Mouse (Mus musculus) layer of hippocampus, postnatal 25 days (tissue): ENCODE measurements at regions not wholly inside any gene's neighbourhood (a gene's known extent, or its start where the extent isn't known, plus 50 kb on each side); places are given as distances from the start of the nearest gene placed in this dataset.
"Not testable (repeated sequence)": the region's sequence is repeated elsewhere in the genome, so short reads cannot be mapped to it uniquely, and the experiment has no call there.

ENCODE experiments used
- DNase-seq, 2 experiments: peaks; one replicate each; pipeline ENCODE4 v3.0.0; 2022; ENCODE audit warnings: mixed read lengths in 2 of 2, low spot score in 1 of 2; ENCODE audit errors: extremely low spot score in 1 of 2

DNA sequence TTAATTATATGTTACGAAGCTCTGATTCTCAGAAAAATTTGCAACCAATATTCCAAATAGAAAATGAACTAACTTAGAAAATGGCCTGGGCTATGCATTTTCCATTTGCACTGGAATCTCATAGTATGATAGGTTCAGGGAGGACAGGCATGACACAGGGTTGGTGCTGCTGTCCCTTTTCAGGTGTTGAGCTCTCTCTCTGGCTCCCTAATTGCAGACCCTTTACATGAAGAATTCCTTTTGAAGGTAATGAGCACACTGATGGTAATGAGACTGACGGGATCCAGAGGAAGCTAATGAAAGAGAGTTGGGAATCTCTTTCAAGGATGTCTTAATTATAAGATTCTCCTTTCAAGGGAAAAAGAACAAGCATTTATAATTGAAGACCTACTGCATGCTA is 87.6 kb downstream of the Serpinb8 start:
- DNase-seq, result no peak

DNA sequence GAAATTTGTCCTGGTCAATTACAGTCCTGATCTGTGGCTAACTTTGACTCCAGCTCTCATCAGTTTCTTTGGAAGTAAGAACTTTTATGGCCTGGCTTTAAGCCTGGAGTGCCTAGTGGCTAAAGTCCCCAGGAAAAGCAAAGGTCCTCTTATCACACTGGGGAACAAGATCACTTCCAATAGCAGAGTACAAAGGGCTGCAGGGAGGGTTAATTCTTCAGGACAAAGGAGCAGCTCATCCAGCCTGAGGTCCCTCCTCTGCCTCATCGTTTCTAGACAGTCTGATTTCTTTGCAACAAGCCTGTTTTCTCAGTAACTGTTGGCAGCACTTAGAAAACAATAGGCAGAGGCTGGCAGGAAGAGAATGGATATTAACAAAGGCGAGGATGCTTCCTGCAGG is 107.1 kb downstream of the Serpinb8 start:
- no peak for DNase-seq

DNA sequence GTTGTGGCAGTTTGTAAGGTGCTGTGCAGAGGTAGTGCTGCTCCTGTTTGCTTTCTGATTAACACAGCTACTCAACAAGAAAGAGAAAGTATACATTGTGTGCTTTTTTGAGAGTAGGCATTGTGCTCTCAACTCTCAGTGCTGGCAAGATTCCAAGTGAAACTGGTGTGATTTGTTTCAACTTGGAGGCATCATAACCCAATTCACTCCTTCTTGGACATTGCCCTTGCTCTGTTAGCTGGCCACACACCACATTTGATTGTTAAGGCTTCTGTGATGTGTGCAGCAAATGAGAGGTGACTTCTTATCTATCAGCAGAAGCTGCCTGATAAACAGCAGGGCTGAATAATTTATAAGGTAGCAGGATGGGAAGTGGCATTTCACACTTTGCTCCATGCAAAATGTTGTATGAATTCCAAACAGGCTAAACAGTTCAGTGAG is 116.3 kb downstream of the Serpinb8 start:
- DNase-seq, result no peak

DNA sequence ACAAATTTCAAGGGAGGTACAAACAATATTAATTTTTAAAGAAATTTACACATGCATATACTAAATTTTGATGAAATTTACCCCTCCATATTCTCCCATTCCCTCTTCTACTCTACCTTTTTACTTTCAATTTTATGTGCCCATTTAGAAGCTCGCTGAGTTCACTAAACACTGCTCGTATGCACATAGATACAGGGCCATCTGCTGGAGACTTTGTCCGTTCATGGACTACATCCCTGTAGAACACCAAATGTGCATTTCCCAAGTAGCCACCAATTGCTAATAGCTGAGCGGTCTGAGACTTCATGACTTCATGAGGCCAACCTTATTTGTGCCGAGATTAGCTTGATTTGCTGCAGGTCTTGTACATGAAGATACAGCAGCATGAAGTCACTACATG is 118.8 kb downstream of the Serpinb8 start:
- no peak for DNase-seq

DNA sequence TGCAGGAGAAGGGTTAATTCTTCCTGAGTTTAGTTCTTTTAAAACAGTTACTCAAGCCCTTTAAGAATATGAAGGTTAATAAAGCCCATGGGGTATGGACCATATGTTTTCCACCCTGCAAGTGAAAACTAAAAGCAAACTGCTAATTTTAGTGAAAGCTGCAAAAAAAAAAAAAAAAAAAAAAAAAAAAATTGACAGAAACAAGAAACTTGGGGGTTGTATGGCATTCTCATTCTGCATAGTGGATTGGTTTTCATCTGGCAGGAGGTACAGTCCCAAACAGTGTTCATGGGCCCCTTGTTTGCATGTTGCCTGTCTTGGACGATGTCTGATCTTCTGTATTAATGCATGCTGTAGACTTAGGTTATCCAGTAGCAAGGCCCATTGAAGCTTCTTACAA is 125.1 kb downstream of the Serpinb8 start:
- no peak for DNase-seq

DNA sequence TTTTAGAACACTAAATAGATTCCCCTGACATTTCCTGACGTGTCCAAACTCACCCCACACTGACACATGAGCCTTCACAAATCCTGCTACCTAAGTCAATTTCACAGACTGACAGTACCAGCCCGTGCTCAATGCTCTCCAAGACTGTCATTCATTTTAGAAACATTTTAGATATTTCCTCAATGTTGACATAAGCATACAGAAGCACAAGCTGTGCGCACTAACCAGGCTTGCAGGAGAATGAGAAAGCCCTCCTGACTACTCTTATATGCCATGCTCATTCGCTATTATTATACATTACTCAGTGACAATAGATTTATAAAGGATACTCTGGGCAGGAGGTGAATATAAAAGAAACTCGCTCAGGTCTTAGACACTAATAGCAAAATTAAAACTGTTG is 129.5 kb downstream of the Serpinb8 start:
- no peak for DNase-seq

DNA sequence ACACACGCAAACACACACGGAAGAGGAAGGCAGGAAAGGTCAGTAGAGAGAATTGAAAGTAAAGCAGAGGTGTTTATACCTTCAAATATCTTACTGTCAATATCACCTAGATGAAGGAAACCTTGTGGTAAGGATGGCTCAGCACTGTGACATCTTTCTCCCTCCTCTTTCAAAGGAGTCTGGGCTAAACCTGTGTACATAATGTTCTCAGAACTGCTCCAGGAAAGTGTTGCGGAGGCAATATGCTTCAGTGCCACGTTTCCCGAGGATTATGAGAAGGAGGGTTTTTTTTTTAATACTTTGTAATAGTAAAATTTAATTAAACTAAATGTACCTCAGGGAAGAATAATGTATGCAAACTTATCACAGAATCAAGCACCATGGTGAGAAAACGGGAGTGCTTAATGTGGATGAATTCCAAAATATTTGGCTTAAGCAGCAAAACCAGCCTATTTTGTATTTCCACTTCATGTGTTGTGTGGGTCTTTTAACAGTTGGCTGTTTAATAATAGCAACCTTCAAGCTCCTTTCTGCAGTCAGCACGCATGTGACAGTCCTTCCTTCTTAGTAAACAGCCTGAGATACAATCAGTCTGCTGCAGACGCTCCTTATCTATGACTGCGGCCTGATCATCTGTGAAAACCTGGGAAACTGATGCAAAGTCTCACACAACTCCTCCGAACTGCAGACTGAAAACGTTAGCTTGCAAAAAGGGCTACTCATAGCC is 138.5 kb downstream of the Serpinb8 start:
- DNase-seq, result no peak

DNA sequence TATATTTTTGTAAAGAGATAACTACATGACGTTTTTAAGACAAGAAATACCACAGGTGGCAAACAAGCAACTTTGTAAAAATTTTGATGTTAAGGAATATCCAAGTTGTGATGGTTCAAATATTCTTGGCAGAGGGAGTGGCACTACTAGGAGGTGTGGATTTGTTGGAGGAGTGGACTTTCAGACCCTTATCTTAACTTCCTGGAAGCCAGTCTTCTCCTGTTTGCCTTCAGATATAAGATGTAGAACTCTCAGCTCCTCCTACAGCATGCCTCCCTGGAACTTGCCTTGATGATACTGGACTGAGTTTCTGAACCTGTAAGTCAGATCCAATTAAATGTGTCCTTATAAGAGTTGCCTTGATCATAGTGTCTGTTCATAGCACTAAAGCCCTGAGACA is 175.5 kb downstream of the Serpinb8 start:
- DNase-seq, result no peak

DNA sequence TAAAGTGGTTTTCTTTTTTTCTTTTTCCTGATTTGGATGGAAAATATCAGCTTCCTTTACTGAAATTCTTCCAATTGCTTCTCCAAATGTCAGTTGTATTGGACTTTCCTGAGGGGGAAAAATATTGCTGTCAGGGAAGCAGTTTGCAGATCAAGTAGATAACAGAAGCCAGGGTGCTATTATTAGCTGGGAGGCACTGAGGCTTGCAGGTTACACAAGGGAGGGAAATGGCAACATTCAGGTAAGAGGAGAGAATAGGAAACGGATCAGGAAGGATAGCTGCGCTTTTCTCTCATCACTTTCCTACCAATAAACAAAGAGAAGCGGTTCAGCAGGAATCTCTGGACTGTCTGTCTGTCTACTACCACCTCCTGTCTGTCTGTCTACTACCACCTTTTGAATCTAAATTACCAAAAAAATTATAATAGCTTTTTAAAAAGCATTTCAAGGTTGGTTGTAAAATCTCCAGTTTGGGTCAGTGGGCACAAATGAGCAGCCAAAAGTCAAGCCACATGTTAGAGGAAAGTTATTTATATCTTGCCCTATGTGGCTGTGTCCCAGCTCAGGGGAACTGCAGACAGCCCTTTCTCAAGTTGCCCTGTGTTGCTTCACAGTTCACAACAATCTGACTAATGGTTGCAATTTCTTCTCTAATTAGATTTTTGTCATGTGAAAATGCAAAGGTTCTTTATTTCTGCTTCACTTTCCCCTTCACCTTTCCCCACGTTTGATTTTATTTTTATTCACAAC is 177.6 kb downstream of the Serpinb8 start:
- DNase-seq, result no peak

DNA sequence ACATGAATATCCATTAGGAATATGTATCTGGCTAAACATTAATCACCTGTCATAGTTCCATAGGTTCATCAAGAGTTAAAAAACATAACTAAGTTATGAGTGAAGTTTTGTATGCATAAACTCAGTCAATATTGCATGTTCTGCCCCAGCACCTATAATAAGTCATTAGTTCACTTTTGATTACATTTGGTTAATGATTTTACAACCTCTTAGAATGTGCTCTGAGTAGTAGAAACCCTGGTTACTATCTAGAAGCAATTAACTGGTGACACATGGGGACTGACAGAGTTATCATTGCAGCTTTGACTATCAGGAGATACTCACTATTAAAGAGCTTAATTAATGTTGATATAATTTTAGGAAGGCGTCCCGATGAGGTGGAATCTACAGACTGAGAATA is 183.2 kb downstream of the Serpinb8 start:
- DNase-seq, result no peak

DNA sequence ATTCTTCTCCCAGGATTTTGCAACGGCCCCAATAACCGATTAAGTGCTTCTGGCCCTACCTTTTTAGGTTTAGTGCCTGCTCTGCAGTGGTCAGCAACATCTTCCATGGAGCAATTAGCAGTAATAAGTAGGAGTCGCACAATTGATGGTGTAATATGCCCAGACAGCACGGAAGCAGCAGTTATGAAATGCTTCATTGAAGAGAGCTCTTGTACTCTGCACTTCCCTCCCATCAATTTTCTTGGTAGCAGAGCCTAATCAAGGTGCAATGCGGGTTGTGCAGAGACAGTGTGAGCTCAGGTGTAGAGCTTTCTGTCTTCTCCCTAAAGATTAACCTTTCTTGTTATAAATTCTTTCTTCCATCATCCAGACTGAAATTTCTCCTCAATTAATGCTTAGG is 193.3 kb downstream of the Serpinb8 start:
- no peak for DNase-seq

DNA sequence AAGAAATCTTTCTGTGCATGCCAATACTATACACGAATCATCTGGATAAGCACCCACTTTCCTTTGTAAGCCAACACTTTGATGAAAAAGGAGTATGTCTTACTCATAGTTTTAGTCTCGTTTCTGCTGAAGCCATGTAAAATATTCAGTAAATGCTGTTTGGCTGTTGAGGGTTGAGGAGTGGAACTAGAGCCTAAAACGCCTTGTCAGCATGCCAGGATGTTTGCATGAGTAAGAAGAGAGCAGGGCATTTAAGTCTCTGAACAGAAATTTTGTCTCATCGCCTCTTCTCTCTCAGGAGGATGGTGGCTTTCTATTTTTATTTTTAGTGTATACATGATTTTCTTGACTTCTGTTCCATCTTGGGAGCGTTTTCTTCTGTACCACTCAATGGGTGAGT is 216.0 kb downstream of the Serpinb8 start:
- DNase-seq, result no peak

DNA sequence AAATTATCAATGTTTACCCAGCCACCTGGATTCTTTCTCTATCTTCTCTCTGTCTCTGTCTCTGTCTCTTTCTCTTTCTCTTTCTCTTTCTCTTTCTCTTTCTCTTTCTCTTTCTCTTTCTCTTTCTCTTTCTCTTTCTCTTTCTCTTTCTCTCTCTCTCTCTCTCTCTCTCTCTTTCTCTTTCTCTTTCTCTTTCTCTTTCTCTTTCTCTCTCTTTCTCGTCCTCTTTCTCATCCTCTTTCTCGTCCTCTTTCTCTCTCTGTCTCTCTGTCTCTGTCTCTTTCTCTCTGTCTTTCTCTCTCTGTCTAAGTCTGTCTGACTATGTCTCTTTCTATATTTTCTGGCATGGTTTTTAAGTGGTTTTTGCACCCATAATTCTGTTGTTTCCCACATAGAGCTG is 217.6 kb downstream of the Serpinb8 start:
- DNase-seq, result not testable (repeated sequence)

DNA sequence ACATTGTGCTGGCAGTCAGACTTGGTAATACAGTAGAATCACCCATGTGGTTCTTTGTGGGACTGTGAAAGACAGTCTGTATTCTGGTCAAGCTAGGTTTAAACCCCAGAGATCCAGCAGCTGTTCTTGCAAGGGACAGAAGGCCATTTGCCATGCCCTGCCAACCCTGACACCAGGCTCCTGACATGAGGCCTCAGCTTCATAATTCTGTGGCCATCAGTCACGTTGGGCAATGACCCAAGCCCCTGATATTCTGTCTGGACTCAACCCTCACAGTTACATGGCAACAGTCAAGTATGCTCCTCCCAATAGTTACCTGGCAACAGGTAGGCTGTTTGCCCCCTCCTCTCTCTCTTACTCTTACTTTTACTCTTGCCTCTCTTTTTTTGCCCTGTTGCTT is 221.3 kb downstream of the Serpinb8 start:
- DNase-seq, result no peak

DNA sequence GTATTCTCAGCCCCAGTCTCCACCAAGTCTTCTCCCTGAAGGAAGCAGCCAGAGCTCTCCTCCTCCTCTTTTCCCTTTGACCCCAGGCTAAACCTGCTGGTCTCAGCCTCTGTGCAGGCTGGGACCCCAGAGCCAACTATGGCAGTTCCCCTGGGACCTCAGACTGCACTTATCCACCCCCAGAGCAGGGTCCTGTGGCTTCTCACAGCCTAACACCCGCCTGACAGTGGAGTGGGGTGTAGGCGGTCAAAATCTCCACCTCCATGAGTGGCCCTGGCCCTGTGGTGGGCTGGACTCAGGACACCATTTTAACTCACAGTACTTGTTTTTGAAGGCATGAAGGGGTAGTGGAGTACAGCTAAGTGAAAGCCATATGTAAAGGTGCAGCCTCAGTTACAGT is 222.1 kb downstream of the Serpinb8 start:
- no peak for DNase-seq

DNA sequence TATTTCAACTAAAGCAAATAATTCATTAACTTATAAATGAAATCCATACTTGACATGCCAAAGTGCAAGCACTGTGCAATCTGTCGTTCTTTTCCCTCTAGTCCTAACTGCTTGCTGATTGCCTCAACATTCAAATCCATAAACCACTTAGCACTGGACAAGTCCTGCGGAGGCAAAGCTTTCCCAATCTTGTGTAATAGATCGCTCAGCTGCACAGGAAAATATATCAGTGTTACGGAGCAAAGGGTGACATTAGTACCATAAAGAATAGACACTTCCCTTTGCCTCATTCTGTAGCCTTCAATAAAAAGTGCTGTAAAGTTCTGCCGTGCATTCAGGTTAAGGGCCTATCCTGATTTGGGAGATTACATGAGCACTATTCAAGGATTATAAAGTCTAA is 248.1 kb downstream of the Serpinb8 start:
- no peak for DNase-seq

DNA sequence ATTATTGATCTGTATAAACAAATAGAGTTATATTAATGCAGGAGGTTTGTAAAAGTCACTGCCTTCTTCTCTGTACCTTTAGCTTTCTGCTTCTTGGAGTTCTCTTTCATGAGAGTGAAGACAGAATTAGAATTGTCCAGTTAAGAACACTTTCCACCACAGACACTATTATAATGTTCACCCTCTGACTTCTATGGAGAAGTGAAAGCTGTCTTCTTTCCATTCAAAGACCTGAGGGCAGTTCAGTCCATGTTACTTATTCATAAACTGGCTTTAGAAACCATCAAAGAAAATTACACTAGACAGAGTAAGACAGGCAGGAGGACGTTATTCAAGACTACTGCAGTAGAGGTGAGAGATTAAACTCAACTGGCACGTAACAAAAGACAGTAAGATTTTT is 262.6 kb downstream of the Serpinb8 start:
- no peak for DNase-seq

DNA sequence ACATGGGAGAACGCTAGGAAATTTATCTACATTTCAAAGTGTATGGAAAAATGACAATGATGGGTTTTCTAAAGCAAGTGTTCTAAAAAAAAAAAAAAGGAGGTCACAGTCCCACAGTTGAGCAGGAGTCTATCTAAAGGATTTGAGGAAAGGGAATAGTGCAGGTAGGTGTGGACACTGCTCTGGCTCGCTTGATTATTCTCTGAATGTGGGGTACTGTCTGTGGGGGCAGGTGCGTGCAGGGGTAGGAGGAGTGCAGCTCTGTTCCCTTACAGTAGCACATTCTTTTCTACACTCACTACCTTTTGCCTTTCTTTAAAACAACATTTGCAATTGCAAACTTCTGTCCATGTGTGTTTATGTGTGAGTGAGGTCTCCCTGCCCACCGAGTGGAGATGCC is 263.2 kb downstream of the Serpinb8 start:
- no peak for DNase-seq

DNA sequence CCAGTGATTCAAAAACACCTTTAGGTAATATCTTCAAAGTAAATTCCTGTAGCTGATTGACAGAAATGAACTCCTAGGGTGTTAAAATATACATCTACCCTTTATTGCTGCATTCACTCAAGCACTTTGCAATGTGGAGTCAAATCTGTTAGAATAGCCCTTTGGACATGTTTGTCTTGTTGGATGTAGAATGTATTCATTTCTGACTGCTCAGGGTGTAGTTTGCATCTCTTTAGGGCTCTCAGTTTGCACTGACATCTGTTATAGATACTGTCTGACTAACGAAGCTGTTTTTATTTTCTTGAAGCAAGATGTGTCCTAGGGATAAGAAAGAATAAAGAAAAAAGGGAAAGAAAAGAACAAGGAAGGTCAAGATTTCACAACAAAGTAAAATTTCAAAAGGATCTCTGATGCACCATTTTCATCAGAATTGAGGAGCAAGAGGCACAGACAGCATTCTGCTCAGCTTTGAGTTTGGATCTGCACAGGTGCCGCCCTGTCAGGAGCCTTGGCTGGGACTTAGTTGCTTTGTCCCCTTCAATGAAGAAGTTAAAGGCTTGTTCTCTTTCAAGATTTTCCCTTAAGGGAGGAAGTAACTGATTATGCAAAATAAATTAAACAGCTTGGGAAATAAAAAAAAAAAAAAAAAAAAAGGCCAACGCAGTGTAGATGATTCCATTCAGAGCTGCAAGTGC is 308.1 kb downstream of the Serpinb8 start:
- DNase-seq, result no peak

DNA sequence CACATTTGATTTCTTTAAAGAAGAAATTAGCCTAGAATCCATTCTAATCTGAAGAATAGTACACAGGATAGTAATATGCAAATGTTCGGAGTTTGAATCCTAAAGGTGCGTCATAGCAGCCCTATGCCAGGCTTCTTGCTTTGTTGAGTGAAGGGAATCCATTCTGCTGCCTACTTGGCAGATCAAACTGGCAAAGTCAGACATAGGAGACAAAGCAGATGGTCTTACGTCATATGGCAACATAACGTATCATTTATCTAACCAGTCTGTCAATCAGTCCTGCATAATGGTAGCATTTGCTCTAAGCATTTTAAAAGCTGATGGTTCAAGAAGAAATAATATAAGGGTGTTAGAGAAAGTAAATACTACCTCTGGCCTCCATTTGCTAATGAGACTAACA is 309.5 kb downstream of the Serpinb8 start:
- DNase-seq, result no peak

DNA sequence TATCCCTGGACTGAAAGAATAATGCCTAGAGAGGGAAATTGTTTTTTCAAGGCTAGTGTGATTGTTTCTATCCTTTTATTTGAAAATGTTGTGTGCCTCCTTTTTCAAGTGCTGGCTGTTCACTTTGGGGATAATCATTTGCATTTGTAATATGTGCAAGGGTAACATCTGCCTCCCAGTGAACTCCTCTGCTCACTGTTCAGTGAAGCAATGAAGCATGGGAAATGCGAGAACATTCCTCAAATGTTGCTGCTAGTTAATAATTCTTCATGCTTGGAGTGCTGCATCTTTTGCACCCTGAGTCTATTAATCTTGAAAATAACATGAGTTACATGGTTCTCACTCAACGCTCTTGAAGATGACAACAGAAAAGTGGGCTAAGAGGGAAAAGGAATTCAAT is 310.6 kb downstream of the Serpinb8 start:
- no peak for DNase-seq

DNA sequence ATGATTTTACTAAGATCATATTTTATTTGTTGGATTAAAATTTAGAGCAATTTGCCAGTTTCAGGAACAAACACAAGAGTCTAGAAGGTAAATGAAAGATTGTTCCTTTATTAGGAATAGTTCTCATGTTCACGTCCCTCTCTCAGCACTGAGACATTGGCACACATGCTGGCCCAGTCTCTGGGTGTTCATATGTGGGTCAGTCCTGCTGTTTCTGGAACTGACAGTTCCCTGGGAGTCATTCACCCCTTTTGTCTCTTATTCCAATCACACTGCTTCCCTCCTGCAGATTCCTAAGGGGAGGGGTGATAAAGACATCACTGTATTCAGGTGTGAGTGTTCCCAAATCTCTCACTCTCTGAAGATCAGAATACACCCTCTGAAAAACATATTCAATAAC is 311.1 kb downstream of the Serpinb8 start:
- no peak for DNase-seq
